Mouse (Mus musculus) large intestine, adult 2 months (tissue): Measurements from ENCODE around the gene Efhd2. TPM values are rescaled to one million over a fixed set of nuclear protein-coding genes. Genes with fewer than 3 reads are reported as not detected.

Experiments used
- DNase-seq: peaks from one replicate; pipeline ENCODE4 v3.0.0-alpha.2; 2012; ENCODE audit warnings: low read depth, low spot score
- WGBS: fragments of 180-500 bp; shearing (Covaris S2); methylation state at CpG from one replicate; pipeline ENCODE4 v1.1.7; 2018; 5-methylcytosine and 5-hydroxymethylcytosine counted together
- polyA plus RNA-seq: library from polyadenylated mRNA; depleted of rRNA; stranded (reverse); fragments of >200 nt; gene quantifications from 2 replicates; pipeline ENCODE4 v1.2.3, GENCODE M21; 2012

Efhd2 gene
- polyA plus RNA-seq, 1 experiment = 252 TPM

GRCm38 (mm10) chr4:141881950-141882349 lies 7.2 kb upstream of the Efhd2 start:
- no peak for DNase-seq
- WGBS = 16% methylated on average over 5 of the region's 5 CpGs

GRCm38 (mm10) chr4:141881289-141881914 lies 6.7 kb upstream of the Efhd2 start:
- no peak for DNase-seq

GRCm38 (mm10) chr4:141879875-141880274 lies 5.2 kb upstream of the Efhd2 start:
- 83% methylated on average over 9 of the region's 9 CpGs for WGBS
- no peak for DNase-seq

More at GRCm38 (mm10) chr4:141881289-141881914, 6.7 kb upstream of the Efhd2 start:
- 34% methylated on average over 10 of the region's 10 CpGs for WGBS

- 28% methylated on average over 4 of the region's 4 CpGs for WGBS
- DNase-seq = no peak
Measured at GRCm38 (mm10) chr4:141879074-141879473, 4.4 kb upstream of the Efhd2 start.

- DNase-seq = no peak
- WGBS = 18% methylated on average over 7 of the region's 7 CpGs
Measured at GRCm38 (mm10) chr4:141878621-141879020, 3.9 kb upstream of the Efhd2 start.

- WGBS = 48% methylated on average over 8 of the region's 8 CpGs
Measured at GRCm38 (mm10) chr4:141875481-141876108, 875 bp upstream of the Efhd2 start.

GRCm38 (mm10) chr4:141874111-141874600 lies 564 bp downstream of the Efhd2 start:
- under 1% methylated on average over 19 of the region's 19 CpGs for WGBS
- DNase-seq = no peak

More at GRCm38 (mm10) chr4:141875481-141876108, 875 bp upstream of the Efhd2 start:
- no peak for DNase-seq

- WGBS = 15% methylated on average over 9 of the region's 9 CpGs
- DNase-seq = no peak
Measured at GRCm38 (mm10) chr4:141872977-141873376, 1.7 kb downstream of the Efhd2 start.

GRCm38 (mm10) chr4:141871909-141872308 lies 2.8 kb downstream of the Efhd2 start:
- DNase-seq = no peak
- WGBS = 49% methylated on average over 9 of the region's 9 CpGs

- WGBS = 42% methylated on average over 3 of the region's 3 CpGs
Measured at GRCm38 (mm10) chr4:141871333-141871725, 3.4 kb downstream of the Efhd2 start.

GRCm38 (mm10) chr4:141870666-141871332 lies 3.9 kb downstream of the Efhd2 start:
- 47% methylated on average over 11 of the region's 11 CpGs for WGBS
- DNase-seq = no peak

More at GRCm38 (mm10) chr4:141871333-141871725, 3.4 kb downstream of the Efhd2 start:
- no peak for DNase-seq

- WGBS = 33% methylated on average over 5 of the region's 5 CpGs
- no peak for DNase-seq
Measured at GRCm38 (mm10) chr4:141869436-141870215, 5.1 kb downstream of the Efhd2 start.

GRCm38 (mm10) chr4:141868051-141868450 lies 6.7 kb downstream of the Efhd2 start:
- 84% methylated on average over 10 of the region's 10 CpGs for WGBS

GRCm38 (mm10) chr4:141867498-141867897 lies 7.2 kb downstream of the Efhd2 start:
- no peak for DNase-seq
- WGBS = 9% methylated on average over 4 of the region's 4 CpGs

More at GRCm38 (mm10) chr4:141868051-141868450, 6.7 kb downstream of the Efhd2 start:
- no peak for DNase-seq

- DNase-seq = no peak
- 23% methylated on average over 10 of the region's 10 CpGs for WGBS
Measured at GRCm38 (mm10) chr4:141866933-141867490, 7.7 kb downstream of the Efhd2 start.

GRCm38 (mm10) chr4:141865600-141865999 lies 9.1 kb downstream of the Efhd2 start:
- 63% methylated on average over 5 of the region's 5 CpGs for WGBS
- no peak for DNase-seq

GRCm38 (mm10) chr4:141865006-141865405 lies 9.7 kb downstream of the Efhd2 start:
- 69% methylated on average over 5 of the region's 5 CpGs for WGBS
- DNase-seq = no peak

- DNase-seq = no peak
- 89% methylated on average over 8 of the region's 8 CpGs for WGBS
Measured at GRCm38 (mm10) chr4:141864506-141864905, 10.2 kb downstream of the Efhd2 start.

- WGBS = 75% methylated on average over 7 of the region's 7 CpGs
- no peak for DNase-seq
Measured at GRCm38 (mm10) chr4:141863726-141864280, 10.9 kb downstream of the Efhd2 start.
